Mouse (Mus musculus) embryonic facial prominence, embryonic 11.5 days (tissue): ENCODE measurements around the gene Atxn7l1. TPM values are rescaled to one million over a fixed set of nuclear protein-coding genes. Genes with fewer than 3 reads are reported as not detected.

Experiments
- ATAC-seq: fragments of 200-750 bp; cut with Nextera tagmentation; replicated peaks from 2 replicates; pipeline ENCODE4 v1.8.0; 2017; ENCODE audit warnings: low read depth; ENCODE audit not compliant: insufficient number of reproducible peaks, low FRiP score, low TSS enrichment
- DNase-seq: peaks from one replicate; pipeline ENCODE4 v3.0.0-alpha.2; 2015; ENCODE audit warnings: low spot score
- H3K27ac ChIP-seq: fragments of 300-500 bp; sonication (generic); replicated peaks from 2 replicates; pipeline ENCODE4 v1.5.1; 2014; ENCODE audit warnings: mild to moderate bottlenecking, low read depth, low read length, control low read depth
- H3K27me3 ChIP-seq: fragments of 300-500 bp; sonication (generic); 2 replicates; pipeline ENCODE4 v1.6.1; 2014; ENCODE audit warnings: mild to moderate bottlenecking, low read length, moderate library complexity, mixed read lengths; ENCODE audit not compliant: control insufficient read depth, insufficient read depth
- H3K36me3 ChIP-seq: fragments of 300-500 bp; sonication (generic); replicated peaks from 2 replicates; pipeline ENCODE4 v1.6.1; 2014; ENCODE audit warnings: low read depth, mild to moderate bottlenecking, low read length, moderate library complexity, mixed read lengths; ENCODE audit not compliant: control insufficient read depth, insufficient read depth
- H3K4me1 ChIP-seq: fragments of 300-500 bp; sonication (generic); 2 replicates; pipeline ENCODE4 v1.6.1; 2014; ENCODE audit warnings: low read length, mixed read lengths; ENCODE audit not compliant: control insufficient read depth, insufficient read depth
- H3K4me2 ChIP-seq: fragments of 300-500 bp; sonication (generic); 2 replicates; pipeline ENCODE4 v1.6.1; 2014; ENCODE audit warnings: low read depth, mild to moderate bottlenecking, control low read depth, low read length, moderate library complexity
- H3K4me3 ChIP-seq: fragments of 300-500 bp; sonication (generic); 2 replicates; pipeline ENCODE4 v1.5.1; 2014; ENCODE audit warnings: low read depth, low read length, control low read depth
- H3K9ac ChIP-seq: fragments of 300-500 bp; sonication (generic); replicated peaks from 2 replicates; pipeline ENCODE4 v1.6.1; 2014; ENCODE audit warnings: mild to moderate bottlenecking, control low read depth, low read length
- H3K9me3 ChIP-seq: fragments of 300-500 bp; sonication (generic); replicated peaks from 2 replicates; pipeline ENCODE4 v1.6.1; 2016; ENCODE audit warnings: mild to moderate bottlenecking, low read length, inconsistent platforms, mixed read lengths; ENCODE audit not compliant: control insufficient read depth
- WGBS: fragments of 180-500 bp; shearing (Covaris S2); extraction: QIAGEN DNeasy Blood & Tissue Kit; methylation state at CpG from one replicate; pipeline ENCODE4 v1.1.7; 2014; 5-methylcytosine and 5-hydroxymethylcytosine counted together
- polyA plus RNA-seq: library from polyadenylated mRNA; unstranded; fragments of >200 nt; fragmentation: Nextera tagmentation; extraction: Ambion mirVana; gene quantifications from 2 replicates; pipeline ENCODE4 v1.2.1, GENCODE M21; 2014

Atxn7l1 gene
- polyA plus RNA-seq, 1 experiment from 2014 or later: 18.9 TPM

GRCm38 (mm10) chr12:33118624-33119301 lies 28.7 kb upstream of the Atxn7l1 start:
- H3K4me2 ChIP-seq: no peak overlapping the region
- H3K36me3 ChIP-seq: no peaks in the 10 kb centered on the region
- ATAC-seq (no peak), DNase-seq (no peak)
- no peaks in the 10 kb centered on the region for H3K27me3 ChIP-seq
- H3K27ac ChIP-seq: no peak overlapping the region
- H3K9ac ChIP-seq: no peak overlapping the region
- no peaks in the 10 kb centered on the region for H3K9me3 ChIP-seq
- H3K4me3 ChIP-seq: no peak overlapping the region
- WGBS: 38% methylated on average over 15 of the region's 15 CpGs
- H3K4me1 ChIP-seq: no peaks in the 10 kb centered on the region

- Histone ChIP-seq H3K9me3 (no peaks in the 10 kb centered on the region), H3K27ac (no peak overlapping the region), H3K9ac (no peak overlapping the region), H3K4me2 (no peak overlapping the region), H3K27me3 (no peaks in the 10 kb centered on the region), H3K4me3 (no peak overlapping the region), H3K4me1 (no peaks in the 10 kb centered on the region), H3K36me3 (no peaks in the 10 kb centered on the region)
- no peak for DNase-seq
- WGBS: 80% methylated on average over 9 of the region's 9 CpGs
- ATAC-seq: no peak
These were observed 21.8 kb upstream of the Atxn7l1 start for GRCm38 (mm10) chr12:33125594-33126227.

GRCm38 (mm10) chr12:33126243-33126642 lies 21.2 kb upstream of the Atxn7l1 start:
- no peak overlapping the region for H3K4me2 ChIP-seq
- ATAC-seq: no peak
- H3K27ac ChIP-seq: no peak overlapping the region

GRCm38 (mm10) chr12:33128121-33128520 lies 19.4 kb upstream of the Atxn7l1 start:
- H3K36me3 ChIP-seq: no peaks in the 10 kb centered on the region
- no peaks in the 10 kb centered on the region for H3K4me1 ChIP-seq
- ATAC-seq (no peak), DNase-seq (no peak)
- H3K27ac ChIP-seq: no peak overlapping the region
- H3K27me3 ChIP-seq: no peaks in the 10 kb centered on the region
- H3K9ac ChIP-seq: no peak overlapping the region
- no peaks in the 10 kb centered on the region for H3K9me3 ChIP-seq
- H3K4me2 ChIP-seq: no peak overlapping the region
- H3K4me3 ChIP-seq: no peak overlapping the region
- 92% methylated on average over 2 of the region's 2 CpGs for WGBS

More at GRCm38 (mm10) chr12:33126243-33126642, 21.2 kb upstream of the Atxn7l1 start:
- Histone ChIP-seq H3K27me3 (no peaks in the 10 kb centered on the region), H3K4me3 (no peak overlapping the region), H3K9ac (no peak overlapping the region), H3K4me1 (no peaks in the 10 kb centered on the region), H3K36me3 (no peaks in the 10 kb centered on the region), H3K9me3 (no peaks in the 10 kb centered on the region)
- DNase-seq: no peak

DNA sequence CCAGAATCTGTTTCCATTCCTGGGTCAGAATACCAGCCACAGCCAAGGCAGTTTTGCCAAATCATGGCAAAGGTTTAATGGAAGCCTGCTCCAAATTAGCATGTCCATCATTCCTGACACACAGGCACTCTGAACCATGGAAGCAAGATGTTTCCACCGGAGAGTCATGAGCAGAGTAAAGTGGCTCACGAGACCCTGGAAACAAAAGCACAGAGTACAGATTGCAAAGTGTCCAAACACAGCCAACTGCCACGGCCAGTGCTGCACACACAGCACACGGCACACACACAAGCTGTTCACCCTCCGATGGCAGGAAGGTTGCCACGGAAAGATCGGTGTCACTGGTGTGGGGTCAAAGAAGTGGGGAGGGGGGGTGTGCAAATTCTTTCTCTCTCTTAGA lies 18.8 kb upstream of the Atxn7l1 start:
- Histone ChIP-seq H3K4me3 (no peak overlapping the region), H3K4me2 (no peak overlapping the region), H3K4me1 (no peaks in the 10 kb centered on the region), H3K9ac (no peak overlapping the region), H3K9me3 (no peaks in the 10 kb centered on the region), H3K36me3 (no peaks in the 10 kb centered on the region), H3K27me3 (no peaks in the 10 kb centered on the region), H3K27ac (no peak overlapping the region)
- DNase-seq (no peak), ATAC-seq (no peak)
- 53% methylated on average over 7 of the region's 7 CpGs for WGBS

DNA sequence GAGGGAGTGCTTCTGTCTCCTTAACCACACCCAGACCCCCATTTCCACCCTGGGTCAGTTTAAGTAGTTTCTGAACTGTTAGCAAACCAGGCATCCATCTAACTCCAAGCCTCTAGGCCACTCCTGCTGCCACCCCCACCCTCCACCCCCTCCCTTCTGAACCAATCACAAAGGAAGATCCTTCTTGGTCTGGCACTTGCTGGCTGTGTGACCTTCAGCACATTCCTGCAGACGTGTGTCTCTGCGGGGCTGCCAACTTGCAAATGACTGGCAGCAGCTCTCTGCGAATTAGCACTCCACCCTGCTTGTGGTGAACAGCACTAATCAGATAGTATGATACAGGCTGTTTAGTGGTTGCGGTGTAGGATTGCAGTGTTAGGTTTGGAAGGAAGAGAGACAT lies 18.1 kb upstream of the Atxn7l1 start:
- H3K4me2 ChIP-seq: no peak overlapping the region
- H3K36me3 ChIP-seq: no peaks in the 10 kb centered on the region
- H3K4me3 ChIP-seq: no peak overlapping the region
- H3K27ac ChIP-seq: no peak overlapping the region
- H3K27me3 ChIP-seq: no peaks in the 10 kb centered on the region
- H3K9ac ChIP-seq: no peak overlapping the region
- no peaks in the 10 kb centered on the region for H3K4me1 ChIP-seq
- WGBS: 20% methylated on average over 4 of the region's 4 CpGs
- H3K9me3 ChIP-seq: no peaks in the 10 kb centered on the region
- ATAC-seq (no peak), DNase-seq (no peak)

- no peak overlapping the region for H3K4me2 ChIP-seq
- no peak overlapping the region for H3K9ac ChIP-seq
- no peaks in the 10 kb centered on the region for H3K9me3 ChIP-seq
- no peak overlapping the region for H3K27ac ChIP-seq
- DNase-seq (no peak), ATAC-seq (no peak)
- H3K4me3 ChIP-seq: no peak overlapping the region
- WGBS: 54% methylated on average over 8 of the region's 8 CpGs
- H3K36me3 ChIP-seq: no peaks in the 10 kb centered on the region
- H3K4me1 ChIP-seq: no peaks in the 10 kb centered on the region
- H3K27me3 ChIP-seq: no peaks in the 10 kb centered on the region
These were observed 17.1 kb upstream of the Atxn7l1 start for GRCm38 (mm10) chr12:33130401-33130800.

GRCm38 (mm10) chr12:33131796-33132195 lies 15.7 kb upstream of the Atxn7l1 start:
- WGBS: 44% methylated on average over 7 of the region's 7 CpGs
- Histone ChIP-seq H3K4me2 (no peak overlapping the region), H3K27ac (no peak overlapping the region), H3K9ac (no peak overlapping the region), H3K36me3 (no peaks in the 10 kb centered on the region), H3K4me3 (no peak overlapping the region), H3K27me3 (no peaks in the 10 kb centered on the region), H3K9me3 (no peaks in the 10 kb centered on the region), H3K4me1 (no peaks in the 10 kb centered on the region)
- ATAC-seq (no peak), DNase-seq (no peak)
